In genomic region chr11:113819001-113819400, GRCm38 (mm10) we compare ENCODE assay signal across 24 mouse cellular contexts.
"Had no signal": no experiment of that assay in that cellular context is flagged by ENCODE, and none has a peak within 500 bp of the region (broad histone marks: within the 10 kb centered on the region; RNA-seq: fewer than 3 reads in every experiment).

No protein-coding gene starts in this region.

- H3K9ac ChIP-seq: forebrain, postnatal 0 days; heart, embryonic 12.5 days; hindbrain, embryonic 12.5 days; kidney, embryonic 15.5 days; limb, embryonic 13.5 days; limb, embryonic 15.5 days; liver, embryonic 12.5 days had no signal

- ATAC-seq: forebrain, postnatal 0 days; hindbrain, embryonic 16.5 days; intestine, embryonic 16.5 days; liver, embryonic 12.5 days had no signal

- H3K36me3 ChIP-seq: heart, embryonic 12.5 days; kidney, embryonic 15.5 days; liver, embryonic 12.5 days had no signal

- H3K4me3 ChIP-seq: heart, adult 2 months; heart, embryonic 12.5 days; hindbrain, embryonic 12.5 days; kidney, embryonic 15.5 days; limb, embryonic 13.5 days; limb, embryonic 15.5 days; liver, embryonic 12.5 days had no signal

- H3K4me1 ChIP-seq: hindbrain, embryonic 12.5 days; limb, embryonic 13.5 days; liver, embryonic 12.5 days had no signal

- H3K9me3 ChIP-seq: heart, embryonic 12.5 days; hindbrain, embryonic 12.5 days; kidney, embryonic 15.5 days; limb, embryonic 13.5 days; limb, embryonic 15.5 days; liver, embryonic 12.5 days had no signal

- DNase-seq: forebrain, postnatal 0 days; gastrocnemius, postnatal 14 days; gastrocnemius, postnatal 36 days; heart, adult 11 months; heart, adult 2 months; heart, postnatal 10 days; heart, postnatal 36 days; kidney, adult 11 months; kidney, adult 2 months; kidney, adult 9 months; kidney, postnatal 14 days; kidney, postnatal 36 days; layer of hippocampus, adult 9-11 months; layer of hippocampus, postnatal 36 days; left cerebral cortex, postnatal 4 days had no signal

- H3K4me2 ChIP-seq: heart, embryonic 12.5 days; hindbrain, embryonic 12.5 days; kidney, embryonic 15.5 days; limb, embryonic 13.5 days; limb, embryonic 15.5 days; liver, embryonic 12.5 days had no signal

- H3K27me3 ChIP-seq: heart, embryonic 12.5 days; hindbrain, embryonic 12.5 days; kidney, embryonic 15.5 days; limb, embryonic 15.5 days had no signal

- H3K27ac ChIP-seq: heart, adult 2 months; hindbrain, embryonic 12.5 days; kidney, embryonic 15.5 days; kidney, postnatal 0 days; limb, embryonic 13.5 days; limb, embryonic 15.5 days; liver, embryonic 12.5 days had no signal
